Mouse (Mus musculus) myocyte (in vitro differentiated cells): ENCODE results near the gene Tecr.

Source experiments
- CEBPB ChIP-seq: IDR thresholded peaks from 2 replicates; pipeline ENCODE4 v1.6.1; 2011; ENCODE audit warnings: mild to moderate bottlenecking, moderate library complexity; ENCODE audit not compliant: poor library complexity, insufficient read depth, severe bottlenecking
- E2F4 ChIP-seq: IDR thresholded peaks from one replicate; pipeline ENCODE4 v1.6.1; 2011; ENCODE audit warnings: mild to moderate bottlenecking, control low read depth, moderate library complexity; ENCODE audit not compliant: insufficient read depth
- MAX ChIP-seq: IDR thresholded peaks from one replicate; pipeline ENCODE4 v1.6.1; 2011; ENCODE audit warnings: low read depth, mild to moderate bottlenecking, control low read depth
- MYOD1 ChIP-seq, 3 experiments: IDR thresholded peaks; one replicate each; pipeline ENCODE4 v1.6.1; 2011; ENCODE audit warnings: control low read depth in 2 of 3, low read depth in 2 of 3, mild to moderate bottlenecking in 2 of 3, moderate library complexity in 1 of 3; ENCODE audit not compliant: insufficient read length in 2 of 3, control insufficient read depth in 1 of 3
- MYOG ChIP-seq, 3 experiments: IDR thresholded peaks; one replicate each; pipeline ENCODE4 v1.6.1; 2011; ENCODE audit warnings: control low read depth in 2 of 3, low read depth in 2 of 3, mild to moderate bottlenecking in 2 of 3; ENCODE audit not compliant: insufficient read length in 2 of 3, control insufficient read depth in 1 of 3, insufficient read depth in 1 of 3
- POLR2A ChIP-seq: IDR thresholded peaks from one replicate; pipeline ENCODE4 v1.6.1; 2011; ENCODE audit warnings: low read depth, mild to moderate bottlenecking, control low read depth, moderate library complexity; ENCODE audit not compliant: insufficient read length
- POLR2AphosphoS2 ChIP-seq: IDR thresholded peaks from one replicate; pipeline ENCODE4 v1.6.1; 2011; ENCODE audit warnings: low read depth, control low read depth; ENCODE audit not compliant: insufficient read length
- SRF ChIP-seq: IDR thresholded peaks from one replicate; pipeline ENCODE4 v1.6.1; 2011; ENCODE audit warnings: low read depth; ENCODE audit not compliant: control insufficient read depth, insufficient read length
- TCF12 ChIP-seq: IDR thresholded peaks from one replicate; pipeline ENCODE4 v1.6.1; 2011; ENCODE audit warnings: mild to moderate bottlenecking, control low read depth; ENCODE audit not compliant: poor library complexity, insufficient read depth, severe bottlenecking
- TCF3 ChIP-seq: IDR thresholded peaks from one replicate; pipeline ENCODE4 v1.6.1; 2011; ENCODE audit warnings: low read depth, control low read depth; ENCODE audit not compliant: insufficient read length
- USF1 ChIP-seq: IDR thresholded peaks from one replicate; pipeline ENCODE4 v1.6.1; 2011; ENCODE audit warnings: low read depth, mild to moderate bottlenecking, control low read depth, moderate library complexity

DNA sequence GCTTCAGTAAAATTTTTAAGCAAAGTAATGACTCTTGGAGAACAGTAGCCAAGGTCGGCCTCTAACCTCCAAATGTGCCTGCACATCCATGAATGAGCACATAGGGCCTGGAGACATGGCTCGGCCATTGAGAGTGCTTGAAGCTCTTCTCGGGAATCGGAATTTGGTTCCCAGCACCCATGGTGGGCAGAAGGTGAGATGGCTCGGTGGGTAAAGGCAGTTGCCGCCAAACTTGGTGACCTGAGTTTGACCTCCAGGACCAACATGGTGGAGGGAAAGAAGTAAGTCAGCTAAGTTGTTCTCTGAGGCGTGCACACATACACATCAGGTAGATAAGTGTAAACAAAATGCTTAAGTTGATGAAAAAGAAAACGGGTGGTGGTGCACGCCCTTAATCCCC, 48.3 kb upstream of the Tecr start:
- TF ChIP-seq POLR2A (no peak), MAX (no peak), CEBPB (no peak), E2F4 (no peak), MYOD1 (IDR thresholded peaks at IDR 0.05; ENCODE audit: control insufficient read depth in 1 of 3, insufficient read length in 2 of 3, low read depth in 2 of 3) (no peak), USF1 (no peak), POLR2AphosphoS2 (no peak), SRF (no peak), MYOG (IDR thresholded peaks at IDR 0.05; ENCODE audit: control insufficient read depth in 1 of 3, insufficient read depth in 1 of 3, insufficient read length in 2 of 3, low read depth in 2 of 3) (no peak), TCF12 (no peak), TCF3 (no peak)
